15 mouse cellular contexts compared by ENCODE assay signal in the genomic region with DNA sequence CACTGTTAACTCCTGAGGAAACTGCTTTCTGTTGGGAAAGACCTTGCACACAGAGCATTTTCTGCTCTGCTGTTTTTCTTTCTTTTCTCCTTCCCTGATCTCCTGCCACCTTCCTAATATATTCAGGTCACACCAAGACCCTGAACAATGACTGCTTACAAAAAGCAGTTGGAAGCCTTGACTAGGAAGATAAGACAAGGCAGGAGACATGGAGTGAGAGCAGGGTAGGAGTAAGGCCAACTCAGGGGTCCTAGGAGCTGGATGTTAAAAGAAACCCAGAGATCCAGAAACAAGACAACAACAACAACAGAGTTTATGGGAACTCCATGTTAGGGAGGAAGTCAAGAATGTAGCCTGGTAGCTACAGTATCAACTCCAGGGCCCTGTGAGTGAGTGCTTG.
DNase-seq lines count a peak whose midpoint lies in the region; ATAC-seq and TF ChIP-seq lines count a peak whose summit lies in the region.
"Had no signal": no experiment of that assay in that cellular context is flagged by ENCODE, and none has a peak within 500 bp of the region (broad histone marks: within the 10 kb centered on the region; RNA-seq: fewer than 3 reads in every experiment).

No protein-coding gene starts in this region.

- no peak for TF ChIP-seq CTCF in cortical plate, adult 2 months (IDR thresholded peaks at IDR 0.05; ENCODE audit: extremely low read depth, insufficient read depth, low read length)
- no peak for TF ChIP-seq CTCF in cerebellum, adult 2 months (IDR thresholded peaks at IDR 0.05; ENCODE audit: borderline replicate concordance, insufficient read depth, low read depth, low read length)

- TF ChIP-seq POLR2A in cortical plate, adult 2 months (IDR thresholded peaks at IDR 0.05; ENCODE audit: extremely low read depth, insufficient read depth, low read length): no peak
- TF ChIP-seq POLR2A in cerebellum, adult 2 months (IDR thresholded peaks at IDR 0.05; ENCODE audit: borderline replicate concordance, insufficient read depth, low read length): no peak

- ATAC-seq in forebrain, embryonic 13.5 days: peak; percentile 34; the same call in 1 of the 2 replicates
- peak; percentile 18; the same call in 1 of the 2 replicates for ATAC-seq in hindbrain, embryonic 14.5 days (ENCODE audit: low FRiP score)
- peak; percentile 29; the same call in 1 of the 2 replicates for ATAC-seq in midbrain, embryonic 13.5 days
- ATAC-seq in CD4-positive, CD25-positive, alpha-beta regulatory T cell, adult 4 months: no peak
- ATAC-seq: intestine, embryonic 16.5 days; liver, embryonic 12.5 days had no signal

- no peak overlapping the region for H3K4me3 ChIP-seq in cortical plate, adult 2 months (ENCODE audit: insufficient read depth, low read length)
- no peak overlapping the region for H3K4me3 ChIP-seq in forebrain, embryonic 13.5 days
- H3K4me3 ChIP-seq in hindbrain, embryonic 14.5 days (replicated peaks; ENCODE audit: low read length): no peak overlapping the region
- no peak overlapping the region for H3K4me3 ChIP-seq in midbrain, embryonic 13.5 days (replicated peaks)
- H3K4me3 ChIP-seq in cerebellum, adult 2 months (replicated peaks; ENCODE audit: insufficient read depth, low read depth, low read length): no peak overlapping the region
- H3K4me3 ChIP-seq: liver, embryonic 12.5 days; megakaryocyte, embryonic 14.5 days had no signal

- no peaks in the 10 kb centered on the region for H3K27me3 ChIP-seq in forebrain, embryonic 13.5 days
- no peaks in the 10 kb centered on the region for H3K27me3 ChIP-seq in hindbrain, embryonic 14.5 days (ENCODE audit: control insufficient read depth, insufficient read depth, low read length)
- H3K27me3 ChIP-seq in midbrain, embryonic 13.5 days: no peaks in the 10 kb centered on the region
- no peaks in the 10 kb centered on the region; the same call in 1 of the 2 replicates for H3K27me3 ChIP-seq in cerebellum, adult 2 months (ENCODE audit: control insufficient read depth, insufficient read depth, low read length)
- H3K27me3 ChIP-seq: liver, embryonic 12.5 days; megakaryocyte, embryonic 14.5 days had no signal

- H3K9me3 ChIP-seq in forebrain, embryonic 13.5 days (replicated peaks): no peaks in the 10 kb centered on the region
- H3K9me3 ChIP-seq in hindbrain, embryonic 14.5 days (ENCODE audit: control insufficient read depth, low read length): no peaks in the 10 kb centered on the region
- H3K9me3 ChIP-seq in midbrain, embryonic 13.5 days: no peaks in the 10 kb centered on the region
- H3K9me3 ChIP-seq: liver, embryonic 12.5 days; megakaryocyte, embryonic 14.5 days had no signal

- intact Hi-C loops in gastrocnemius, postnatal 14 days (cut with DNase I; ENCODE audit: low total_unique reads): no loop called here

- H3K4me1 ChIP-seq in cortical plate, adult 2 months (ENCODE audit: control insufficient read depth, insufficient read depth, low read length): peaks cover 4% of the 10 kb centered on the region
- peaks cover 65% of the 10 kb centered on the region for H3K4me1 ChIP-seq in forebrain, embryonic 13.5 days
- H3K4me1 ChIP-seq in hindbrain, embryonic 14.5 days (replicated peaks; ENCODE audit: control insufficient read depth, insufficient read depth, low read length): peaks cover 27% of the 10 kb centered on the region
- peaks cover 42% of the 10 kb centered on the region for H3K4me1 ChIP-seq in midbrain, embryonic 13.5 days (replicated peaks)
- H3K4me1 ChIP-seq in cerebellum, adult 2 months (ENCODE audit: control insufficient read depth, insufficient read depth, low read length): no peaks in the 10 kb centered on the region
- H3K4me1 ChIP-seq: liver, embryonic 12.5 days; megakaryocyte, embryonic 14.5 days had no signal

- H3K4me2 ChIP-seq in forebrain, embryonic 13.5 days: peak overlapping the region; percentile 26; the same call in 1 of the 2 replicates
- no peak overlapping the region for H3K4me2 ChIP-seq in hindbrain, embryonic 14.5 days (replicated peaks)
- no peak overlapping the region for H3K4me2 ChIP-seq in midbrain, embryonic 13.5 days (replicated peaks)
- H3K4me2 ChIP-seq: heart, embryonic 11.5 days; liver, embryonic 12.5 days had no signal

- H3K27ac ChIP-seq in cortical plate, adult 2 months (ENCODE audit: insufficient read depth, low read length): peak overlapping the region; percentile 19; the same call in 1 of the 2 replicates
- peak overlapping the region; percentile 96 for H3K27ac ChIP-seq in forebrain, embryonic 13.5 days
- H3K27ac ChIP-seq in hindbrain, embryonic 14.5 days: peak overlapping the region; percentile 68
- peak overlapping the region; percentile 86 for H3K27ac ChIP-seq in midbrain, embryonic 13.5 days
- H3K27ac ChIP-seq in cerebellum, adult 2 months (ENCODE audit: insufficient read depth, low read length): no peak overlapping the region
- H3K27ac ChIP-seq: liver, embryonic 12.5 days had no signal

- H3K36me3 ChIP-seq in forebrain, embryonic 13.5 days (ENCODE audit: poor library complexity, severe bottlenecking): no peaks in the 10 kb centered on the region
- no peaks in the 10 kb centered on the region for H3K36me3 ChIP-seq in hindbrain, embryonic 14.5 days (replicated peaks; ENCODE audit: control insufficient read depth, insufficient read depth)
- no peaks in the 10 kb centered on the region for H3K36me3 ChIP-seq in midbrain, embryonic 13.5 days
- H3K36me3 ChIP-seq: liver, embryonic 12.5 days had no signal

- no peak overlapping the region for H3K9ac ChIP-seq in forebrain, embryonic 13.5 days
- H3K9ac ChIP-seq in hindbrain, embryonic 14.5 days: no peak overlapping the region
- H3K9ac ChIP-seq in midbrain, embryonic 13.5 days (replicated peaks): no peak overlapping the region
- H3K9ac ChIP-seq: liver, embryonic 12.5 days had no signal

- no peak for DNase-seq in hindbrain, embryonic 14.5 days (ENCODE audit: low spot score)
- DNase-seq in cerebellum, adult 2 months: no peak
- DNase-seq in gastrocnemius, postnatal 14 days: no peak
- no peak for DNase-seq in urinary bladder, adult 2 months (ENCODE audit: low spot score)
- DNase-seq: adrenal gland, adult 2 months; kidney, postnatal 10 days; thymus, adult 2 months had no signal
